ENCODE assay signal across 20 mouse cellular contexts in the genomic region with DNA sequence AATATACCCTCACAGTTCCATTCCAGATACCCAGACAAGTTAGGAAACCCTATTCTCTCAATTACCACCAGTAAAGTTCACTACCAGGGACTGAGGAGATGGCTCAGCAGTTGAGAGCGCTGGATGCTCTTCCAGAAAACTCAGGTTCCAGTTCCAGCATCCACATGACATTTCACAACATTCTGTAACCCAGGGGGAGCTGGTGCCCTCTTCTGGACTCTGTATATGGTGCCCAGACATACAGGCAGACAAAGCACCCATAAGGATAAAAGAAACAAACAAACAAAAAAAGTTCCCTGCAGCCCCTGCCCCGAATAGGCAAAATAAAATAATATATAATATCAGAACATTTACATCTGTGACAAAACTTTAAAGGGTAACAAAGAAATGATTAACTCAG. TPM values are rescaled to one million over a fixed set of nuclear protein-coding genes. Genes with fewer than 3 reads are reported as not detected.
"Had no signal": no experiment of that assay in that cellular context is flagged by ENCODE, and none has a peak within 500 bp of the region (broad histone marks: within the 10 kb centered on the region; RNA-seq: fewer than 3 reads in every experiment).

No protein-coding gene starts in this region.

- H3K27ac ChIP-seq: limb, embryonic 15.5 days; liver, embryonic 12.5 days; midbrain, embryonic 13.5 days had no signal

- H3K4me3 ChIP-seq: limb, embryonic 15.5 days; liver, embryonic 12.5 days; midbrain, embryonic 13.5 days had no signal

- H3K4me1 ChIP-seq: midbrain, embryonic 13.5 days had no signal

- DNase-seq: kidney, postnatal 36 days; layer of hippocampus, adult 9-11 months; layer of hippocampus, postnatal 36 days; lung, adult 18-20 months; right cerebral cortex, postnatal 25 days; thymus, postnatal 4 days had no signal

- H3K9me3 ChIP-seq: limb, embryonic 15.5 days; liver, embryonic 12.5 days; midbrain, embryonic 13.5 days had no signal

- H3K9ac ChIP-seq: limb, embryonic 15.5 days; liver, embryonic 12.5 days; midbrain, embryonic 13.5 days had no signal

- H3K27me3 ChIP-seq: limb, embryonic 15.5 days; liver, embryonic 12.5 days; midbrain, embryonic 13.5 days had no signal

- ATAC-seq: liver, embryonic 12.5 days; midbrain, embryonic 13.5 days had no signal

- H3K36me3 ChIP-seq: limb, embryonic 15.5 days; liver, embryonic 12.5 days; midbrain, embryonic 13.5 days had no signal

- H3K4me2 ChIP-seq: limb, embryonic 15.5 days; midbrain, embryonic 13.5 days had no signal

RNA-seq across cellular contexts. Expression of a gene that starts 13.8 kb away (rescaled TPM):
- total RNA-seq: layer of hippocampus, adult 18-20 months; layer of hippocampus, postnatal 36 days; left cerebral cortex, adult 8-10 months; left cerebral cortex, postnatal 25 days; megakaryocyte progenitor cell, adult 5-6 weeks; midbrain, postnatal 0 days had no signal
- polyA plus RNA-seq: kidney, embryonic 16.5 days; limb, embryonic 15.5 days; liver, embryonic 12.5 days; lung, embryonic 16.5 days; midbrain, embryonic 13.5 days; neural tube, embryonic 14.5 days; small intestine, adult 2 months; stomach, embryonic 16.5 days had no signal

RNA-seq across cellular contexts. Expression of a gene that starts 38.6 kb away (rescaled TPM):
- total RNA-seq: midbrain, postnatal 0 days had no signal
- polyA plus RNA-seq: limb, embryonic 11.5 days; midbrain, embryonic 13.5 days; midbrain, postnatal 0 days; neural tube, embryonic 14.5 days; stomach, embryonic 16.5 days had no signal
